Mouse (Mus musculus) heart, embryonic 15.5 days (tissue): ENCODE measurements around the gene Ugt1a7c. TPM values are rescaled to one million over a fixed set of nuclear protein-coding genes. Genes with fewer than 3 reads are reported as not detected.

Source experiments
- ATAC-seq: fragments of 200-750 bp; cut with Nextera tagmentation; replicated peaks from 2 replicates; pipeline ENCODE4 v1.8.0; 2017; ENCODE audit warnings: low read depth, moderate TSS enrichment; ENCODE audit not compliant: insufficient number of reproducible peaks, insufficient read depth, low FRiP score
- H3K27ac ChIP-seq: fragments of 300-500 bp; sonication (generic); 2 replicates; pipeline ENCODE4 v1.5.1; 2015; ENCODE audit warnings: mild to moderate bottlenecking, inconsistent platforms
- H3K27me3 ChIP-seq: fragments of 300-500 bp; sonication (generic); 2 replicates; pipeline ENCODE4 v1.6.1; 2015; ENCODE audit warnings: inconsistent platforms
- H3K36me3 ChIP-seq: fragments of 300-500 bp; sonication (generic); 2 replicates; pipeline ENCODE4 v1.6.1; 2015; ENCODE audit warnings: mild to moderate bottlenecking, inconsistent platforms
- H3K4me1 ChIP-seq: fragments of 300-500 bp; sonication (generic); replicated peaks from 2 replicates; pipeline ENCODE4 v1.6.1; 2015; ENCODE audit warnings: inconsistent platforms
- H3K4me2 ChIP-seq: fragments of 300-500 bp; sonication (generic); 2 replicates; pipeline ENCODE4 v1.6.1; 2015; ENCODE audit warnings: inconsistent platforms, mild to moderate bottlenecking, moderate library complexity
- H3K4me3 ChIP-seq: fragments of 300-500 bp; sonication (generic); 2 replicates; pipeline ENCODE4 v1.5.1; 2015; ENCODE audit warnings: mild to moderate bottlenecking, inconsistent platforms
- H3K9ac ChIP-seq: fragments of 300-500 bp; sonication (generic); 2 replicates; pipeline ENCODE4 v1.6.1; 2015; ENCODE audit warnings: mild to moderate bottlenecking, inconsistent platforms
- H3K9me3 ChIP-seq: fragments of 300-500 bp; sonication (generic); replicated peaks from 2 replicates; pipeline ENCODE4 v1.6.1; 2016; ENCODE audit warnings: inconsistent platforms
- WGBS: fragments of 180-500 bp; shearing (Covaris S2); methylation state at CpG from one replicate; pipeline ENCODE4 v1.1.7; 2015; ENCODE audit warnings: mixed read lengths; 5-methylcytosine and 5-hydroxymethylcytosine counted together
- polyA plus RNA-seq: library from polyadenylated mRNA; unstranded; fragments of >200 nt; fragmentation: Nextera tagmentation; extraction: Ambion mirVana; gene quantifications from 2 replicates; pipeline ENCODE4 v1.2.1, GENCODE M21; 2015

Gene Ugt1a7c
- polyA plus RNA-seq, 1 experiment from 2014 or later = 1.1 TPM

DNA sequence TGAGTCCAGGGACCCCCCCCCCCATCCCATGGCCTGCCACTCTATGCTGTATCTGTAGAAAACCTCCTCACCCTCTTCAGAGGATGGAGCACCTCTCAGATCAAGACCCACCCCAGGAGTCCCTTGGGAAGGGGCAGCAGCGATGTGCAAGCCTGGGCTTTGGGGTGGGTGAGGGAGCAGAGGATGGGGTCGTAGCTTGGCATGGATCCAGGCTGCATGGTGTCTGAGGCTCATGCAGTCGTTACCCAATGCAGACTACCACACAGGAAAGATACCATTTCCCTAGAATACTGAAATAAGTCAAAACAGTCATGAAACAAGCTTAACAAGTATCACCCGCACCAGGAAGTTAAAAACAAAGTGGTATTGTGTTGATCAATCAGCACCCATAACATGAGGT, 153.8 kb downstream of the Ugt1a7c start:
- no peak for ATAC-seq
- Histone ChIP-seq H3K27ac (no peak overlapping the region), H3K9me3 (peaks cover 48% of the 10 kb centered on the region), H3K36me3 (no peaks in the 10 kb centered on the region), H3K4me2 (no peak overlapping the region), H3K9ac (no peak overlapping the region), H3K27me3 (no peaks in the 10 kb centered on the region), H3K4me3 (no peak overlapping the region), H3K4me1 (no peaks in the 10 kb centered on the region)
- 56% methylated on average over 4 of the region's 4 CpGs for WGBS

DNA sequence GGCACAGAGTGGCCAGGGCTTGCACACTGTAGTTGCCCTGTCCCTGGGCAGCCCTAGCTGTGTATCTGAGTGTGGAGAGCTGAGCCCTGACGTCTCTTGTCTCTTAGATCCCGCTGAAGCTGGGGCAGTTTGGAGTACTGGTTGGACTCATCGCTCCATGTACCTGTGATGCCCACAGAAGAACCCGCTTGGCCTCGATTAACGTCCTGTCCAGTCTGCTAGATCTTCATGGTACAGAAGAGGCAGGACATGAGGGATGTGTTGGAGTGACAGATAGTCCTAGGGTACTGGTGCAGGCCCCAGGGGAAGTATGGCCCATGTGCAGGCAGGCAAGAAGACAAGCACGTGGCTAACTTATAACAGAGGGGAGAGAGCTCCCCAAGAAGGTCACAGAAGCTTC, 154.7 kb downstream of the Ugt1a7c start:
- Histone ChIP-seq H3K4me3 (no peak overlapping the region), H3K4me1 (no peaks in the 10 kb centered on the region), H3K27ac (no peak overlapping the region), H3K4me2 (no peak overlapping the region), H3K36me3 (no peaks in the 10 kb centered on the region), H3K27me3 (no peaks in the 10 kb centered on the region), H3K9me3 (peaks cover 42% of the 10 kb centered on the region), H3K9ac (no peak overlapping the region)
- peak; percentile 0; the same call in 1 of the 2 replicates for ATAC-seq
- 72% methylated on average over 7 of the region's 7 CpGs for WGBS

DNA sequence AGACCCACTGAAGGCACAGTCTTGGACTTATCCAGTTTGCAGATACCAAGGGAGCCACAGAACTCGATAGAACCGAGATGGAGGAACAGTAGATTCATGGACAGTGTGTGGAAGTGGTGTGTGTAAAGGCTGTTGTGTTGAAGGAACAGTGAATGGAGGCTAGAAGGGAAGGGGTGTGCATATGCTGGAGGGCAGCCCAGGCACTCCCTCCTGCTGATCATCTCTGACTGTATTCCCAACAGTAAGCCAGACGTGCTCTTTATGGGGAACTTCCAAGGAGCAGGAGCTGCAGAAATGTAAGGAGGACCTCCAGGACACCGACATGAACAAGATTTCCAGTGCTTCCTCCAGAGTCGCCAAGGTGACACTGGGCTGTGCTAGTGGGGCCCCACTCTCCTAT, 155.2 kb downstream of the Ugt1a7c start:
- WGBS = 73% methylated on average over 5 of the region's 5 CpGs
- Histone ChIP-seq H3K27me3 (no peaks in the 10 kb centered on the region), H3K9ac (no peak overlapping the region), H3K4me3 (no peak overlapping the region), H3K4me2 (no peak overlapping the region), H3K4me1 (no peaks in the 10 kb centered on the region), H3K27ac (no peak overlapping the region), H3K9me3 (peaks cover 38% of the 10 kb centered on the region), H3K36me3 (no peaks in the 10 kb centered on the region)
- no peak for ATAC-seq

DNA sequence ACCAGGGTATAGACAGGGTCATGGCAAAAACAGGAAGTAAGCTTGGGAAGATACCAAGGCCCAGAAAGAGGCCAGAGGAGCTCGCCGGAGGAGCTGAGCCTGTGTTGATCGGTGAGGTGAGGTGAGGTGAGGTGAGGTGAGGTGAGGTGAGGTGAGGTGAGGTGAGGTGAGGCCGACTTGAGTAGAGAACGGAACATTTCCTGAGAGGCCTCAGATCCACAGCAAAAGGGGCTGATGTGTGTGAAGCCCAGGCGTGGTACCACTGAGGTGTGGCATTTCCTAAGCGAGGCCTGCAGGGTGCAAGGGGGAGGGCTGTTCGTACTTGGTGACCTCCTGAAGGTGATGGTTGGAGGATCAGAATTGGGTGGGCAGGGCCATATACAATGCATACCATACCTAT, 158.2 kb downstream of the Ugt1a7c start:
- whole genome bisulfite sequencing = 66% methylated on average over 8 of the region's 8 CpGs
- no peak overlapping the region for H3K27ac ChIP-seq
- no peaks in the 10 kb centered on the region for H3K36me3 ChIP-seq
- no peak overlapping the region for H3K4me3 ChIP-seq
- no peak for ATAC-seq
- H3K27me3 ChIP-seq = no peaks in the 10 kb centered on the region
- H3K9ac ChIP-seq = no peak overlapping the region
- H3K9me3 ChIP-seq = peaks cover 33% of the 10 kb centered on the region
- H3K4me1 ChIP-seq = no peaks in the 10 kb centered on the region
- H3K4me2 ChIP-seq = no peak overlapping the region

DNA sequence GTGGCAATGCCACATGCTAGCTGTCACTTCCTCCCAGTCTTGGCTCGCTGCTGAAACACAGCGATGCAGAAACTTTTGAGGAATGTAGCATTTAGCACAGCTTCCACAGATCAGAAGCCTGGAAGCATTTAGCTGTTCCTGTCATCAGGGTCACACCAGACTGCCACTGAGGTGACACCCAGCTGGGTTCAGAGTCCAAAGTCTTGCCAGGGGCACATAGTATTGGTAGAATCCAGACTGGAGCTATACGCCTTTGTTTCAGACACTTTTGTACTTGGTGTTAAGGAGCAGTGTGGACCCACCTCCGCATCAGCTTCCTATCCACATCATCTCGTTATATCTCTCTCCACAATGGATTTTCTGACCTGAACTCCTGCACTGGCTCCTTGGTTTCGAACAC, 158.7 kb downstream of the Ugt1a7c start:
- H3K27ac ChIP-seq = no peak overlapping the region
- H3K9ac ChIP-seq = no peak overlapping the region
- H3K4me1 ChIP-seq = no peaks in the 10 kb centered on the region
- peaks cover 33% of the 10 kb centered on the region for H3K9me3 ChIP-seq
- no peak for ATAC-seq
- 64% methylated on average over 6 of the region's 6 CpGs for WGBS
- H3K27me3 ChIP-seq = no peaks in the 10 kb centered on the region
- H3K36me3 ChIP-seq = no peaks in the 10 kb centered on the region
- H3K4me3 ChIP-seq = no peak overlapping the region
- no peak overlapping the region for H3K4me2 ChIP-seq

DNA sequence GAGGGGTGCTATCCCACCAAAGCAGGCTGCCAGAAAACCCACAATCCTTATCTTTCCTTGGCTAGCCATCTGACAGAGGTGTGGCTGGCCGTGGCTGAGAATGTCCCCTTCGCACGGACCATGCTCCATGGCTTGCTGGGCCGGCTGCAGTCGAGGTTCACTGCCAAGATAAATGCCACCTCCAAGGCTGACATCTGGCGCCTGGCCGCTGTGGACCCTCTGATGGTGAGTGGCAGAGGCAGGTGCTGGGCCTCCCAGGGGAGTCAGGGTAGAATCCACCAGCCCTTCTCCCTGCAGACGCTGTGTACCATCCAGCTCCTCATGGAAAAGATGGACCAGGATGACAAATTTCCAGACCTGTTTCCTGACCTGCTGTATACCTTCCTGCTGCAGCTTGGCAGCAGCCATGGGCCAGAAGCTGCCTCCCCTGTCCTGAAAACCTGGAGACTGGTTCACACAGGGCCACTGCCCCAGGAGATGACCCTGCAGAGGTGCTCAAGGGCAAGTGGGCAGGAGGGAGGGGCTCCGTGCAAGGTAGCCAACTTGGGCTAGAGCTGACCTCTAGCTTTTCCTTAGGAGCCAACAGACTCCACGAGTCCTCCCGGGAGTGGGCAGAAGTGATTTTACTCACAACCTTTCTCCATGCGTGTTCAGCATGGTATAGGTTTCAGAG, 160.1 kb downstream of the Ugt1a7c start:
- Histone ChIP-seq H3K9me3 (peaks cover 22% of the 10 kb centered on the region), H3K27me3 (no peaks in the 10 kb centered on the region), H3K27ac (no peak overlapping the region), H3K4me3 (no peak overlapping the region), H3K9ac (no peak overlapping the region), H3K4me1 (peaks cover 10% of the 10 kb centered on the region), H3K4me2 (no peak overlapping the region), H3K36me3 (no peaks in the 10 kb centered on the region)
- 80% methylated on average over 12 of the region's 12 CpGs for WGBS
- no peak for ATAC-seq

DNA sequence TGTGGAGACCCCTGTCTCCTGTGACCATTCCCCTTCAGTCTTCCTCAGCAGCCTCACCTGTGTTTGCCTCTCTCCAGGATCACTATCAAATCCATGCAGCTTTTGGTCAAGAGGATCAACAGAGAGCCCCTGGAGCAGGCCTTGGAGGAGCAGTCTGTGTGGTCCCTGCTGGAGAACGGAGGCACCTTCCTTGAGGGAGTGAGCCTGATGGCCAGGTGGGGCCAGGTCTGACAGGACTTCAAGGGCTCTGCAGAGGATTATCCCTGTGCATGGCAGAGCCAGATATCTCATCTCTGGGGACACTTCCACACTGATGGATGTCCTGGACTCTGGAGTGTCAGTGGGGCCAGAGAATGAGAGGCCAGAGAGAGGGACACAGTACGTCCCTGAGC, 160.6 kb downstream of the Ugt1a7c start:
- H3K27me3 ChIP-seq = no peaks in the 10 kb centered on the region
- H3K27ac ChIP-seq = no peak overlapping the region
- ATAC-seq = 0 out of 2 replicates have a peak, but pooled peaks have one; percentile 3
- H3K4me2 ChIP-seq = no peak overlapping the region
- 55% methylated on average over 2 of the region's 2 CpGs for WGBS
- peaks cover 16% of the 10 kb centered on the region for H3K9me3 ChIP-seq
- H3K4me3 ChIP-seq = no peak overlapping the region
- no peak overlapping the region for H3K9ac ChIP-seq
- no peaks in the 10 kb centered on the region for H3K36me3 ChIP-seq
- H3K4me1 ChIP-seq = peaks cover 14% of the 10 kb centered on the region

DNA sequence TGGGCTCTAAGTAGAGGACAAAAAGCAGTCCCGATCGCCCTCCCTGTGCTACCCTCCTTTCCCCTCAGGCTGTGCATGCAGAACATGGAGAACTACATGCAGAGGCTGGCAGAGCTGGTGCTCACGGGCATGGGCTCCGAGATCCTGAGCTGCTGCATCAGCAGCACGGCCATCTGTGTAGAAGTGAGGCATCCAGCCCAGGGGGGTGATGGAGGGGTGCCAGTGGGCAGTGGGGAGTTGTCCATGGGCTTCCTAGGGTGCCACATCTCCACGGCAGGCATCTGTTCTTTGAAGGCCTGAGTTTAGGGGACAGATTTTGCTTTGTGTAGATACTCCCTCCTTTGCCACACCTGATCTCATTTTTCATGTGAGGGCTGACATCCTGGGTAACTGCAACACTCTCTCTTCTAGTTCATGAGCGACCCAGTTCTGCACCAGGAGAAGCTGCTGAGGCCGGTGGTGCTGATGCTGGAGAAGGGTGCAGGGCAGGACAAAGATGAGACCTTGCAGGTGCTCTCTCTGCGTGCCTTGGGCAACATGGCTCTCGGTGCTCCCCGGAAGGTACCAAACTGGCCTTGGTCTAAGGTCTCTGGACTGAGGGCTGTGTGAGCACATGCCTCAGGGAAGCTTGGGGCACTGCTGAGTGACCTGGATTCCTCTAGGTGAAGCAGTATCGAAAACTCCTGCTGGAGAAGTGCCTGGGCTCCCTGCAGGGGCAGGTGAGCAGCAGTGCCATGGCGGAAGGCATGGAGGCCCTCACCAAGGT, 161.3 kb downstream of the Ugt1a7c start:
- WGBS = 74% methylated on average over 13 of the region's 13 CpGs
- no peak overlapping the region for H3K4me3 ChIP-seq
- H3K36me3 ChIP-seq = 0 out of 2 replicates have a peak, but pooled peaks cover 7% of the 10 kb centered on the region
- H3K4me2 ChIP-seq = no peak overlapping the region
- peaks cover 14% of the 10 kb centered on the region for H3K4me1 ChIP-seq
- no peaks in the 10 kb centered on the region for H3K27me3 ChIP-seq
- ATAC-seq = no peak; the same call in 1 of the 2 replicates
- no peak overlapping the region for H3K9ac ChIP-seq
- no peak overlapping the region for H3K27ac ChIP-seq
- H3K9me3 ChIP-seq = peaks cover 9% of the 10 kb centered on the region; the same call in 1 of the 2 replicates

DNA sequence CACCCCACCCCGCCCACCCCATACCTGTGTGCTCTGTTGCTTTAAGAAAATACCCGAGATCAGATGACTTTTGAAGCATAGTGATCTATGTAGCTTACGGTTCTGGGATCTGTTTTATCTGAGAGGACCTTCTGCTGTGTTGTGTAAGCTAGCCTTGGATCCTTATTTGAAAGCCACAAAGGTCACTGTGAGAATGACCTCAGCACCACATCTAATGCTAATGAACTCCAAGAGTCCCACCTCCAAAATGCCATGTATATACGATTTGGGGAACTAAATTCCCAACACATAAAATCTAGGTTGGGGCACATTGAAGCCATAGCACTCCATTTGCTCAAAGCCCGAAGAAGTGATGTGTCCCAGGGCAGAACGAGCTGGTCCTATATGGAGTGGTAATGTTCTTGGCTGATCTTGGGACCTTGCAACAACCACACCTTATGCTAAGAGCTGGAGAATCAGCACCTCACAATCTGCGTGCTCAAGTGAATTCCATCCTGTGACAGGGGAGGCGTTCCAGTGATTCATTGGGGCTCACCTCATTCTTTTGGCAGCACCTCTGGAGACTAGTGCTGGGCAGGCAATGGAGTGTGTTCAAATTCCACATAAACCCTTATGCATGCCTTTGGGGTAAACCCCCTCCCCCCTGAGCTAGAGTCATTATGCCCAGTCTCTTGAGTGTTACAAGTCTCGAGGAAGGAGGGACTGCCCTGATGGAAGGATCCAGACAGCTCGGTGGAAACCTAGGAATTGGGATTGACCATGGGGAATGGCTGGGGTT, 162.2 kb downstream of the Ugt1a7c start:
- no peaks in the 10 kb centered on the region for H3K27me3 ChIP-seq
- peaks cover 16% of the 10 kb centered on the region for H3K4me1 ChIP-seq
- H3K36me3 ChIP-seq = 0 out of 2 replicates have a peak, but pooled peaks cover 12% of the 10 kb centered on the region
- no peak overlapping the region for H3K9ac ChIP-seq
- no peak overlapping the region for H3K4me2 ChIP-seq
- H3K9me3 ChIP-seq = peaks cover 6% of the 10 kb centered on the region; the same call in 1 of the 2 replicates
- no peak for ATAC-seq
- 71% methylated on average over 10 of the region's 10 CpGs for WGBS
- no peak overlapping the region for H3K27ac ChIP-seq
- H3K4me3 ChIP-seq = no peak overlapping the region

DNA sequence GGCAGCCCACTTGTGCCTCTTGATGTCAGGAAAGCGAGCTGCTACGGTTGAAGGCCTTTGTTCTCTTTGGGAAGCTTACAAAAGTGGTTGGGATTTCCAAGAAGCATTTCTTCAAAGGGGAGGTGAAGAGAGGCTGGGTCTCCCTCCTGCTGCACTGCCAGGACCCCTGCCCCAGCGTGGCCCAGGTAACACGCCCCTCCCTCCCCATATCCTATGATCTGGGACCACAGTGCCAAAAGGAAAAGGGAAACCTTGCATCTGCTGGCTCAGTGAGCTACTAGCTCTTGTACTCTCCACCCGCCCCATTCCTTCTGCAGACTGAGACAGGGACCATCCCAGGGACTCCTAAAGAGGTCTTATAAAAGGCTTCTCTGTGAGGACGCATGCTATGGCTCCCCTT, 162.8 kb downstream of the Ugt1a7c start:
- WGBS = 74% methylated on average over 6 of the region's 6 CpGs
- H3K4me2 ChIP-seq = no peak overlapping the region
- ATAC-seq = no peak
- no peak overlapping the region for H3K4me3 ChIP-seq
- H3K4me1 ChIP-seq = peaks cover 22% of the 10 kb centered on the region
- no peaks in the 10 kb centered on the region for H3K27me3 ChIP-seq
- H3K9me3 ChIP-seq = 0 out of 2 replicates have a peak, but pooled peaks cover 3% of the 10 kb centered on the region
- H3K27ac ChIP-seq = no peak overlapping the region
- no peak overlapping the region for H3K9ac ChIP-seq
- H3K36me3 ChIP-seq = peaks cover 18% of the 10 kb centered on the region

DNA sequence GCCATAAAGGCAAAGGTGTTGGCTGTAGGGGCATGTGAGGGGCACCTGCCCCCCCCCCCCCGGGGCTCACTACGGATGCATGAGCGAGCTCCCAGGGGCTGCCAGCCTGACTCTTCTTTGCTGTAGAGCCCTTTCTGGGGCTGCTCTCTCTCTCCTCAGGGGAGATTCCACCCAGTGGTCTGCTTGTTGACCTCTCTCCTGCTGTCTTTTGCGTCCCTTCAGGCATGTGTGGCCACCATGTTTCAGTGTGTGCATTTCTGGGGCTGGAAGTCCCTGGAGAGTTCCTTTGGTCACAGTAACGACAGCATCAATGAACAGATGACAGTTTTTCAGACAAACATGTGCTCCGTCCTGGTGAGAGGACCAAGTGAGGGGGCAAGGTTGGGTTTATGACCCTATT, 163.5 kb downstream of the Ugt1a7c start:
- no peak overlapping the region for H3K4me2 ChIP-seq
- 63% methylated on average over 6 of the region's 6 CpGs for WGBS
- peaks cover 24% of the 10 kb centered on the region for H3K36me3 ChIP-seq
- ATAC-seq = no peak
- no peak overlapping the region for H3K27ac ChIP-seq
- peaks cover 23% of the 10 kb centered on the region for H3K4me1 ChIP-seq
- H3K27me3 ChIP-seq = no peaks in the 10 kb centered on the region
- H3K9ac ChIP-seq = no peak overlapping the region
- 0 out of 2 replicates have a peak, but pooled peaks cover 3% of the 10 kb centered on the region for H3K9me3 ChIP-seq
- no peak overlapping the region for H3K4me3 ChIP-seq
